Mouse (Mus musculus) small intestine, adult 2 months (tissue): ENCODE results near the gene 4930426L09Rik.

ENCODE experiments used
- CTCF ChIP-seq: fragments of 200-500 bp; IDR thresholded peaks from 2 replicates; pipeline ENCODE4 v1.5.1; 2012; ENCODE audit warnings: low read depth, mild to moderate bottlenecking, control low read depth, inconsistent platforms, low read length, moderate library complexity, mixed read lengths; ENCODE audit not compliant: insufficient replicate concordance, insufficient read length; ENCODE audit errors: extremely low read depth
- POLR2A ChIP-seq: fragments of 200-500 bp; IDR thresholded peaks from 2 replicates; pipeline ENCODE4 v1.6.1; 2012; ENCODE audit warnings: low read depth, mild to moderate bottlenecking, control low read depth, inconsistent platforms, low read length, moderate library complexity

GRCm38 (mm10) chr2:18965108-18965507, 33.0 kb upstream of the 4930426L09Rik start:
- TF ChIP-seq POLR2A (no peak), CTCF (no peak)
